Mouse (Mus musculus): ENCODE measurements around the gene Cep78. TPM values are rescaled to one million over a fixed set of nuclear protein-coding genes. Genes with fewer than 3 reads are reported as not detected.

The Cep78 gene
- polyA plus RNA-seq, 1 experiment: 11.7 TPM

GRCm38 (mm10) chr19:15983739-15984344, 947 bp downstream of the Cep78 start:
- no peak for TF ChIP-seq GATA1 (IDR thresholded peaks at IDR 0.05; ENCODE audit: low read length)

GRCm38 (mm10) chr19:15982926-15983738, 1.7 kb downstream of the Cep78 start:
- no peak for TF ChIP-seq GATA1 (IDR thresholded peaks at IDR 0.05; ENCODE audit: low read length)

GRCm38 (mm10) chr19:15981861-15982260, 2.9 kb downstream of the Cep78 start:
- TF ChIP-seq GATA1 (IDR thresholded peaks at IDR 0.05; ENCODE audit: low read length): no peak

- no peak for TF ChIP-seq GATA1 (IDR thresholded peaks at IDR 0.05; ENCODE audit: low read length)
Observed at GRCm38 (mm10) chr19:15973365-15973764, 11.4 kb downstream of the Cep78 start.

- no peak for TF ChIP-seq GATA1 (IDR thresholded peaks at IDR 0.05; ENCODE audit: low read length)
Observed at GRCm38 (mm10) chr19:15965082-15965481, 19.7 kb downstream of the Cep78 start.

- TF ChIP-seq GATA1 (IDR thresholded peaks at IDR 0.05; ENCODE audit: low read length): no peak
Observed at GRCm38 (mm10) chr19:15964533-15964932, 20.3 kb downstream of the Cep78 start.

GRCm38 (mm10) chr19:15963011-15963695, 21.6 kb downstream of the Cep78 start:
- TF ChIP-seq GATA1 (IDR thresholded peaks at IDR 0.05; ENCODE audit: low read length): no peak

- TF ChIP-seq GATA1 (IDR thresholded peaks at IDR 0.05; ENCODE audit: low read length): no peak
Observed at GRCm38 (mm10) chr19:15962313-15962712, 22.5 kb downstream of the Cep78 start.

- no peak for TF ChIP-seq GATA1 (IDR thresholded peaks at IDR 0.05; ENCODE audit: low read length)
Observed at GRCm38 (mm10) chr19:15950225-15950624, 34.6 kb downstream of the Cep78 start.

GRCm38 (mm10) chr19:15948867-15949266, 35.9 kb downstream of the Cep78 start:
- no peak for TF ChIP-seq GATA1 (IDR thresholded peaks at IDR 0.05; ENCODE audit: low read length)

- no peak for TF ChIP-seq GATA1 (IDR thresholded peaks at IDR 0.05; ENCODE audit: low read length)
Observed at GRCm38 (mm10) chr19:15948426-15948825, 36.4 kb downstream of the Cep78 start.

- no peak for TF ChIP-seq GATA1 (IDR thresholded peaks at IDR 0.05; ENCODE audit: low read length)
Observed at GRCm38 (mm10) chr19:15947237-15947636, 37.6 kb downstream of the Cep78 start, which contains the start of gene Psat1. TSS of gene Psat1 (minus strand) at chr19:15947337.

- TF ChIP-seq GATA1 (IDR thresholded peaks at IDR 0.05; ENCODE audit: low read length): no peak
Observed at GRCm38 (mm10) chr19:15946663-15947062, 38.1 kb downstream of the Cep78 start.

GRCm38 (mm10) chr19:15943117-15943423, 41.7 kb downstream of the Cep78 start:
- TF ChIP-seq GATA1 (IDR thresholded peaks at IDR 0.05; ENCODE audit: low read length): no peak

- no peak for TF ChIP-seq GATA1 (IDR thresholded peaks at IDR 0.05; ENCODE audit: low read length)
Observed at GRCm38 (mm10) chr19:15942421-15943116, 42.2 kb downstream of the Cep78 start.

- TF ChIP-seq GATA1 (IDR thresholded peaks at IDR 0.05; ENCODE audit: low read length): no peak
Observed at GRCm38 (mm10) chr19:15941399-15941798, 43.4 kb downstream of the Cep78 start.

Data from G1E-ER4 (cell line).